Mouse (Mus musculus): ENCODE results near the gene P2ry2.
A peak's percentile ranks its signal among the peaks of the same experiment; 100 is the strongest.

- TF ChIP-seq CTCF (IDR thresholded peaks at IDR 0.05; ENCODE audit: borderline replicate concordance, insufficient read depth, low read depth, low read length), result peak; percentile 85
- TF ChIP-seq POLR2A (IDR thresholded peaks at IDR 0.05; ENCODE audit: borderline replicate concordance, insufficient read depth, low read length), result no peak
Measured at GRCm38 (mm10) chr7:101051551-101052221, 39.0 kb upstream of the P2ry2 start.

Measured in cerebellum, adult 2 months (tissue).